Mouse (Mus musculus) CH12.LX (cell line): ENCODE data around the gene Mcrip1. TPM values are rescaled to one million over a fixed set of nuclear protein-coding genes. Genes with fewer than 3 reads are reported as not detected.

ENCODE experiments used
- DNase-seq: peaks from one replicate; pipeline ENCODE4 v3.0.0-alpha.2; 2013; ENCODE audit errors: extremely low read depth
- H3K27ac ChIP-seq: 2 replicates; pipeline ENCODE4 v1.5.1; 2012; ENCODE audit warnings: low read depth, mild to moderate bottlenecking, control low read depth, moderate library complexity; ENCODE audit not compliant: insufficient read depth
- H3K27me3 ChIP-seq: replicated peaks from 2 replicates; pipeline ENCODE3; 2012; ENCODE audit warnings: inconsistent platforms
- H3K36me3 ChIP-seq, 2 experiments: replicated peaks in 1 of 2; 2 replicates each; pipeline versions ENCODE3 to v1.6.1; 2012; ENCODE audit warnings: inconsistent platforms in 1 of 2, low read length in 1 of 2, mild to moderate bottlenecking in 1 of 2, mixed read lengths in 1 of 2, moderate library complexity in 1 of 2; ENCODE audit not compliant: control insufficient read depth in 1 of 2, insufficient read depth in 1 of 2
- H3K4me1 ChIP-seq, 2 experiments: 2 replicates each; pipeline ENCODE4 v1.6.1; 2012; ENCODE audit warnings: inconsistent platforms in 1 of 2, moderate library complexity in 1 of 2; ENCODE audit not compliant: insufficient read depth in 2 of 2, control insufficient read depth in 1 of 2
- H3K4me2 ChIP-seq: 2 replicates; pipeline ENCODE4 v1.6.1; 2012; ENCODE audit warnings: low read depth, mild to moderate bottlenecking, control low read depth; ENCODE audit not compliant: poor library complexity, insufficient read depth, severe bottlenecking
- H3K4me3 ChIP-seq, 3 experiments: fragments of 150-350 bp in 1 of 3; sonication (generic) in 1 of 3; replicated peaks in 1 of 3; 2 replicates each; pipeline versions ENCODE3 to v1.5.1; 2011 to 2012; ENCODE audit warnings: low read depth in 2 of 3, low read length in 2 of 3, mild to moderate bottlenecking in 2 of 3, moderate library complexity in 2 of 3, control low read depth in 1 of 3, improper control_type of control experiment in 1 of 3, inconsistent platforms in 1 of 3, mixed read lengths in 1 of 3; ENCODE audit not compliant: poor library complexity in 1 of 3
- H3K79me2 ChIP-seq: replicated peaks from 2 replicates; pipeline ENCODE4 v1.6.1; 2012; ENCODE audit warnings: mild to moderate bottlenecking, moderate library complexity; ENCODE audit not compliant: control insufficient read depth, poor library complexity, insufficient read depth, severe bottlenecking; ENCODE audit errors: extremely low read depth
- H3K9ac ChIP-seq: 2 replicates; pipeline ENCODE4 v1.6.1; 2012; ENCODE audit warnings: low read depth, mild to moderate bottlenecking, control low read depth, moderate library complexity; ENCODE audit not compliant: insufficient read depth
- H3K9me3 ChIP-seq: replicated peaks from 2 replicates; pipeline ENCODE3; 2012; ENCODE audit warnings: low read length, inconsistent platforms, mixed read lengths
- CTCF ChIP-seq, 2 experiments: IDR thresholded peaks in 1 of 2; conservative IDR thresholded peaks in 1 of 2; 2 replicates each; pipeline ENCODE4 v1.5.1; 2011 to 2012; ENCODE audit warnings: low read depth in 2 of 2, low read length in 2 of 2, improper control_type of control experiment in 1 of 2, inconsistent platforms in 1 of 2, mild to moderate bottlenecking in 1 of 2, moderate library complexity in 1 of 2
- ETS1 ChIP-seq: conservative IDR thresholded peaks from 2 replicates; pipeline ENCODE4 v1.6.1; 2012; ENCODE audit warnings: low read depth, mild to moderate bottlenecking, inconsistent platforms, low read length, improper control_type of control experiment, moderate library complexity
- HCFC1 ChIP-seq: IDR thresholded peaks from 2 replicates; pipeline ENCODE4 v1.6.1; 2012; ENCODE audit warnings: low read depth, mild to moderate bottlenecking, inconsistent platforms, low read length, improper control_type of control experiment
- JUN ChIP-seq: IDR thresholded peaks from 2 replicates; pipeline ENCODE4 v1.6.1; 2011; ENCODE audit warnings: low read depth, mild to moderate bottlenecking, low read length, improper control_type of control experiment, moderate library complexity; ENCODE audit not compliant: insufficient read depth
- JUND ChIP-seq: conservative IDR thresholded peaks from 2 replicates; pipeline ENCODE4 v1.6.1; 2011; ENCODE audit warnings: low read depth, low read length, improper control_type of control experiment
- MAFK ChIP-seq: IDR thresholded peaks from 2 replicates; pipeline ENCODE4 v1.6.1; 2011; ENCODE audit warnings: low read length, improper control_type of control experiment; ENCODE audit not compliant: insufficient replicate concordance
- MAX ChIP-seq: IDR thresholded peaks from 2 replicates; pipeline ENCODE4 v1.6.1; 2011; ENCODE audit warnings: low read length, improper control_type of control experiment
- MAZ ChIP-seq: IDR thresholded peaks from 2 replicates; pipeline ENCODE4 v1.6.1; 2012; ENCODE audit warnings: low read depth, mild to moderate bottlenecking, inconsistent platforms, low read length, improper control_type of control experiment, moderate library complexity
- NELFE ChIP-seq: IDR thresholded peaks from 2 replicates; pipeline ENCODE4 v1.6.1; 2011; ENCODE audit warnings: low read depth, low read length, improper control_type of control experiment
- PAX5 ChIP-seq: IDR thresholded peaks from 2 replicates; pipeline ENCODE4 v1.6.1; 2012; ENCODE audit warnings: low read length, inconsistent platforms, mixed read lengths
- RAD21 ChIP-seq: IDR thresholded peaks from 2 replicates; pipeline ENCODE4 v1.6.1; 2011; ENCODE audit warnings: low read depth, mild to moderate bottlenecking, low read length, improper control_type of control experiment, moderate library complexity
- SMC3 ChIP-seq: IDR thresholded peaks from 2 replicates; pipeline ENCODE4 v1.6.1; 2011; ENCODE audit warnings: low read depth, low read length, improper control_type of control experiment
- USF2 ChIP-seq: conservative IDR thresholded peaks from 2 replicates; pipeline ENCODE4 v1.6.1; 2011; ENCODE audit warnings: low read depth, low read length, improper control_type of control experiment
- ZC3H11A ChIP-seq: IDR thresholded peaks from 2 replicates; pipeline ENCODE4 v1.6.1; 2012; ENCODE audit warnings: low read depth, mild to moderate bottlenecking, inconsistent platforms, low read length, improper control_type of control experiment
- dilution Hi-C: fragments of 300-500 bp; cut with MboI; formaldehyde crosslinking; loops from 2 replicates; pipeline ENCODE4 v1.14.3; 2020; ENCODE audit warnings: low sequenced_read_pairs; ENCODE audit not compliant: extremely low pct_unique_long_range_greater_than_20kb, extremely low pct_ligation_motif_present
- in situ Hi-C: fragments of 300-500 bp; cut with MboI; formaldehyde crosslinking; loops from 3 replicates; pipeline ENCODE4 v1.14.3; 2019; ENCODE audit warnings: low sequenced_read_pairs, low pct_ligation_motif_present, low pct_unique_long_range_greater_than_20kb, mixed read lengths
- polyA plus RNA-seq: library from polyadenylated mRNA; unstranded; fragments of >175 nt; gene quantifications from 2 replicates; pipeline ENCODE4 v1.2.1, GENCODE M21; 2012; ENCODE audit warnings: low read depth; ENCODE audit not compliant: insufficient read length
- total RNA-seq, 2 experiments: library from RNA; depleted of rRNA; stranded (reverse); fragments of 300-350 nt in 1 of 2; fragments of >200 nt in 1 of 2; gene quantifications; 2 replicates each; pipeline ENCODE4 v1.2.3; 2012 to 2014

The Mcrip1 gene
- total and polyA plus RNA-seq, 3 experiments: 39.6 to 66.5 (median 46.2) TPM

- dilution Hi-C loops (no loop called here), in situ Hi-C loops (no loop called here)
- Histone ChIP-seq H3K27ac (no peak overlapping the region), H3K79me2 (peaks cover 48% of the 10 kb centered on the region), H3K4me1 (peaks cover 4 to 40% of the 10 kb centered on the region in 2 experiments), H3K4me2 (peak overlapping the region; percentile 79), H3K27me3 (no peaks in the 10 kb centered on the region), H3K9ac (peak overlapping the region; percentile 78; the same call in 1 of the 2 replicates), H3K9me3 (no peaks in the 10 kb centered on the region), H3K36me3 (peaks cover 40 to 48% of the 10 kb centered on the region in 2 experiments), H3K4me3 (peak overlapping the region; percentile 81 to 93 (median 91))
- peak; percentile 33 for DNase-seq
- TF ChIP-seq JUND (no peak), PAX5 (no peak), ETS1 (no peak), HCFC1 (no peak), MAZ (no peak), JUN (no peak), USF2 (no peak), CTCF (conservative IDR thresholded peaks at IDR 0.05 in 1 of 2, IDR thresholded peaks at IDR 0.05 in 1 of 2; ENCODE audit: low read depth in 2 of 2, low read length in 2 of 2) (no peak), ZC3H11A (no peak), MAX (no peak), NELFE (no peak)
Observed at GRCm38 (mm10) chr11:120571122-120571521, 21.6 kb upstream of the Mcrip1 start.

- no peak for DNase-seq
- Histone ChIP-seq H3K36me3 (peaks cover 62 to 72% of the 10 kb centered on the region in 2 experiments), H3K27ac (no peak overlapping the region), H3K4me1 (peaks cover 4 to 27% of the 10 kb centered on the region in 2 experiments), H3K9ac (no peak overlapping the region), H3K79me2 (peaks cover 44% of the 10 kb centered on the region), H3K9me3 (no peaks in the 10 kb centered on the region), H3K4me2 (no peak overlapping the region), H3K27me3 (no peaks in the 10 kb centered on the region), H3K4me3 (no peak overlapping the region)
- dilution Hi-C loops (no loop called here), in situ Hi-C loops (loop anchor here (5.0 kb wide), 1 partner anchor 46 kb away; no protein-coding TSS in a partner anchor)
- TF ChIP-seq ZC3H11A (no peak), MAFK (peak; percentile 73), JUN (no peak)
Observed at GRCm38 (mm10) chr11:120568324-120568723, 18.8 kb upstream of the Mcrip1 start.

- DNase-seq: no peak
- Histone ChIP-seq H3K4me3 (no peak overlapping the region), H3K36me3 (peaks cover 84 to 91% of the 10 kb centered on the region in 2 experiments), H3K27ac (no peak overlapping the region), H3K4me1 (peaks cover 0 to 11% of the 10 kb centered on the region in 2 experiments; a peak in 1 of 4 replicates), H3K9me3 (no peaks in the 10 kb centered on the region), H3K9ac (no peak overlapping the region), H3K79me2 (peaks cover 19% of the 10 kb centered on the region), H3K27me3 (no peaks in the 10 kb centered on the region), H3K4me2 (no peak overlapping the region)
- dilution Hi-C loops (no loop called here), in situ Hi-C loops (loop anchor here (5.0 kb wide), 1 partner anchor 43 kb away; no protein-coding TSS in a partner anchor)
- TF ChIP-seq MAFK (peak; percentile 96), RAD21 (no peak), CTCF (conservative IDR thresholded peaks at IDR 0.05 in 1 of 2, IDR thresholded peaks at IDR 0.05 in 1 of 2; ENCODE audit: low read depth in 2 of 2, low read length in 2 of 2) (peak in 1 of 2 experiments; percentile 42; a peak in 2 of 4 replicates), SMC3 (peak; percentile 18)
Observed at GRCm38 (mm10) chr11:120565114-120565513, 15.6 kb upstream of the Mcrip1 start.
